Mouse (Mus musculus): Measurements from ENCODE around the gene Fam198b. TPM values are rescaled to one million over a fixed set of nuclear protein-coding genes. Genes with fewer than 3 reads are reported as not detected.

The Fam198b gene
- total RNA-seq, 2 experiments from 2014 or later: 23.8 to 27.7 TPM

DNA sequence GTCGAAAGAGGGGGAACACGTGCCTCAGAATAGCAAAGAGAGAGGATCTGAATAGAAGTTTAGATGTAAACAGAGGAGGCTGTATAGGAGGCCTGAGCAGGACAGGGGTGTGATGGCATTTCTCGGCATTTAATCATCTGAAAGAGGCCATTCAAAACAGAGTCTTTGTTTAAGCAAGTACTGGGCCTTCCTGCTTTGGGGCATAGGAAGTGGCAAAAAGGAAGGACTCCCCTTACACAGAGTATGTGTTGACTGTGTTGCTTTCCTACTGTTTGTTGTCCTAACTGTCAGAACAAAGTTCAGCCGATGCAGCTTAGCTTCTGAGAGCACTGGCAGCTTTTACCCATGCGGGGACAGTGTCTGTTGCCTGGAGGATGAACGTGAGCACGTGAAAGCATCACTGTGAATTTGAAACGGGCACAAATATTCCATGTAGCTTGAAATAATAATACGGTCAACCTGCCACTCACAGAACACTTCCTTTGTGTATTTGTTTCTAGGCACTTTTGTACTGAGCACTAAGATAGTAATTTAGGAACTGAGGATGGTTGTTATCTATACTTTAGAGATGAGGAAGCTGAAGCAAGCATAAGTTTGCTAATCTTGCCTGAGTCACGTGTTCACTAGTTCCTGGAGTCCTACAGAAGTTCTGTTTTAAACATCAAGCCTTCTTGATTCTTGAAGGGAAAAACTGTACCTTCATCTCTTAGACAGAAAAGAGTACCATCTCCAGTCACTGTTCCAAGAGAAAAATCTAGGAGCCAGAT is 26.2 kb downstream of the Fam198b start:
- no peak for DNase-seq (ENCODE audit: low spot score)
- intact Hi-C loops (cut with DNase I): no loop called here

DNA sequence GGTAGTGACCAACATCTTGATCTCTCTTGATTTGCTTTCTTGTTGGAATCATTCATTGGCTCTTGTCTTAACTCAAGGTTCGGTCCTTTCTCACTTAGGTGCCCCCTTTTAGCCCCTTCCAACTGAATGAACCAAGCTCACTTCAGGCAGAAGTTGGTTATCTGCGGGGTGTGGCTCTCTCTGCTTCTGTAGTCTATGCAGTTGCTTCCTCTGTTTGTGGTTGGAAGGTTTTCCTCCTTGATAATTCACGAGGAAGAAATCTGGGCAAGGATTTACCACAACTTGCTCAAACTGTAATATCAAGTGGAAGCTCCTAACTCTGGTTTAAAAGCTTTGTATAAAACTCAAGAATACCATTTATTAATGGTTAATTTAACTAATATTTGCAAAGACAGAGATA is 26.8 kb downstream of the Fam198b start:
- no peak for DNase-seq (ENCODE audit: low spot score)
- intact Hi-C loops (cut with DNase I): no loop called here

DNA sequence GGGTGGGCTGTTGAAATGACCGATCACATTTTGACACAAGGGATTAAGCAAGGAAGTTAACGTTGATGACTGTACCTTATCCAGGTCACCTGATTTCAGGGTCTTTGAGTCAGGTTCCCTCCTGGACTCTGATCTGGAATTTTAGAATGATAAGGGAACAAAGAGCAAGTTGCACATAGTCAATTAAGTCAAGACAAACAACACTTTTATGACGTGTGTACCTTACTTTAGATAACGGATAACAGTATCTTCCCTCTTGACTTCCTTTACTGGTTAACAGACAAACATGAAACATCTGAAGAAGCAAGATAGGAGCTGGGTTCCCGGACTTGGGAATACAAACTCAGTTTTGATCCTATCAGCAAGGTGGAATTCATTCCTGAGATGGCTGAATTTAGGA is 29.7 kb downstream of the Fam198b start:
- intact Hi-C loops (cut with DNase I): no loop called here
- no peak for DNase-seq (ENCODE audit: low spot score)

DNA sequence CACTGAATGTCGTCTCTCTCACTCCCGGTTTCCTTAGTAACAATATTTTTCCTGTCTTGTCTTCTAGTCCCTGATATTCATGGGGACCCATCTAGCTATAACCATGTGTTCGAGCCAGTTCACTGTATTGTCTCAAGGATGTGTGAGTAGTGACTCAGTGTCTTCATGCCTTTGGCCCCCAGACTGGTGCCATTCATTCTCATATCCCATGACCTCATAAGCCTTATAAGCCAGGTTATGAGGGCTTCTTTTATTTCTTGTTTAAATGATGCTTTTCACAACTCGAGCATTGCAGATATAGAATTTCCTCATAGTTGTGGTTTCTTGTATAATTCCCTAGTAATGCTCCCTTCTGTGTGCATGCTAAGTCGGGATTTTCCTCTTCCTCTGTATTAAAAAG is 31.9 kb downstream of the Fam198b start:
- DNase-seq (ENCODE audit: low spot score): no peak
- intact Hi-C loops (cut with DNase I): no loop called here

DNA sequence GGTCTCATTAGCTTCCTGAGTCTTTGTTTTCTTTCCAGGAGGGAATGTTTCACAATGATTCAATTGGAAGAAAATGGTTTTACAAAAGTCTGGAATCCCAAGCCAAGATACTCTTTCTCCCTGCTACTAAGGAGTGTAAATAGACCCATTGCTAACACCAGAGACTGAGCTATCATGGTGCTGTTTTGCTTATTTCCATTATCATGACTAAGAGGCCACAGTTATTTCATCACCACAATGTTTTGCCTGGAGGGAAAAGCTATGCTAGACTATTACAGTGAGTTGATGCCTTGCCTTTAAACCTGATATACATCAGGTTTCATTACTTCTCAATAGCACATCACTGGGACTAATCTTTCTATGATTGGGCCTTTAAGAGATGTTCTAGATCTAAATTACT is 34.4 kb downstream of the Fam198b start:
- intact Hi-C loops (cut with DNase I): no loop called here
- no peak for DNase-seq (ENCODE audit: low spot score)

DNA sequence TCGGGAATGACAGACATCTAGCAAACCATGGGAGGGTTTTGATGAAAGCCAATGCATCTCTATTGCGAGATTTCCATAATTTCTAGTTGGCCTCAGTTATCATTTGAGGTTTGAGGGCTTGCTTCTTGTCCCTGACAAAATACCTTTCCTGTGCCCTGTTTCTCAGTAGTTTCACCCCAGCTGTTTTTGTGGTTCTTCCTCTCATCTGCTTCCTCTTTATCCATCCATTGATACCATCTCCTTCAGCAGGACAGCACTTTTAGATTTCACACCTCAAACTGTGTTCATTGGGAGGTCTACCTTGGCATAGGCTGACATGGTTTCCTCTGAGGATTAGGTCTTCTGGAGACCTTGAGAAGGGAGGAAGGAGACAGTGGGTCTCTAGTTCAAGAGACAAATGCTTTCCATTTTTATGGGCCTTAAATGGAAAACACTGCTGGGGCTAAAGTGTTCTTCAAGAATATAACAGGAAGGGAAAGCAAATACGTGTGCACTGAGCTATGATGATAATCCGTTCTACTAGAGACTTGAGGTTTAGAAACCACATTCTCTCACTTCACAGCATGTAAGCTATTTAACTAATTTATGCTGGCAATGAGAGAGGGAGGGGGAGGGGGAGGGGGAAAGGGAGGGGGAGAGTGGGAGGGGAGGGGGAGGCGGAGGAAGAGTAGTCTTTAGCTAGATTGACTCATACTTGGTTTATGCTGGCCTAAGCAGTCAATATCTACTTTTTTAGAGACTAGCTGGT is 41.8 kb downstream of the Fam198b start:
- no peak for DNase-seq (ENCODE audit: low spot score)
- intact Hi-C loops (cut with DNase I): loop anchor here (5.0 kb wide), 1 partner anchor 39 kb away; no protein-coding TSS in a partner anchor

DNA sequence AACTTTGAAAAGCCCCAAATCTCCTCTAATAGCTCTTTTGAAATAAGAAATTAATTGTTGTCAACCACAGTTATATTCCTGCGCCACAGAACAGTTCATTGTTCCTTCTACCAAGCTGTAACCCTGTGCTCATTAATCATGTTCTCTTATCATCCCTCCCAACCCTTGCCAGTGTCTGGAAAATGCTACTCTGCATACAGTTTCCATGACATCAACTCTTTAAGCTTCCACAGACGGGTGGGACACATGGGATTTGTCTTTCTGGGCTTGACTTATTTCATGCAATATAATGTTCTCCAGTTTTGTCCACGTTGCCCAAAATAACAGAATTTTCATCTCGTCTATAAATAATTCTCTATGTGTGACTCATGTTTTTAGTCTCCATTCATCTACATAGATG is 42.7 kb downstream of the Fam198b start:
- DNase-seq (ENCODE audit: low spot score): no peak
- intact Hi-C loops (cut with DNase I): loop anchor here (5.0 kb wide), 1 partner anchor 40 kb away; no protein-coding TSS in a partner anchor

DNA sequence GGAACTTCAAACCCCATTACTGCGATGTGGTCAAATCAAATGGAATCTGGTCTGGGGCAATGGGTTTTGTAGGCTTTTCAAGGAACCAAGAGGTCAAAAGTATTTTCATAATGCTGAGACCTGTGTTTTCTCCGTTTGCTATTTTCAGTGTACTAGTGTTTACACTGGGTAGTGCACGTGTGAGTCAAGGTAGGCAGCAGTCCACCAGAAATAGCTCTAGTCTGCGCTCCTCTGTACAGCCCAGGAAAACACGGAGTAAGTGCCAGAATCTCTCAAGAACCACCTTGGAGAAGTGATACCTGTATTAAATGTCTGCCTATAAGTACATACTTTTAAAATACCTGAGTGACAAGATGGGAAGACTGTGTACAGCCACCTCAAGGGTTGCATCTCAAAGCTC is 44.1 kb downstream of the Fam198b start:
- no peak for DNase-seq (ENCODE audit: low spot score)
- intact Hi-C loops (cut with DNase I): loop anchor here (5.0 kb wide), 1 partner anchor 41 kb away; no protein-coding TSS in a partner anchor

DNA sequence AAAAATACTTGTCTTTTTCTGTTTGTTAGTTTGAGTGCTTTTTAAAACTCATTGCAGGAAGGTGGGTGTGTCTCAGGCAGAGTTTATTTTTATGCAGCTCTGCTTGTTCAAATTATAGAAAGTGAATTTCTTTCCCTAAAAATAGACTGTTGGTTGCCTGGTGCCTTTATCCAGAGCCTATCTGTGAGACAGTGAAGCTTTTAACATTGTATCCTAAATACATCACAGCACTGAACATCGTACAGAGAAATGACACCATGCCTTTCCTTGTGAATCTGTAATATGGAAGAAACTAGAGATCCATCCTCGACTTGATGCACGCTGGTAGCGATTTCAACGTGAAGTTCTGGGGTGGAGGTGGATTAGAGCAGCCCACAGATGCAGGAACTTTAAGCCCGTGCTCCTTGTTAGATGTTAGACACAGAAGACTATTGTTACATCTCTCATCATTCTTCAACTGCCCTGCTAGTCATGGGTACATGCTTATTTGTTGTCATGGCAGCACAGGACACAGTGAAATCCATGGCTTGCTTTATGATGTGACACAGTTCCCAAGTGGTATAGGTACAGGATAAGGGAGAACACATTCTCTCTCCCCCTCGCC is 45.9 kb downstream of the Fam198b start:
- intact Hi-C loops (cut with DNase I): no loop called here
- no peak for DNase-seq (ENCODE audit: low spot score)

DNA sequence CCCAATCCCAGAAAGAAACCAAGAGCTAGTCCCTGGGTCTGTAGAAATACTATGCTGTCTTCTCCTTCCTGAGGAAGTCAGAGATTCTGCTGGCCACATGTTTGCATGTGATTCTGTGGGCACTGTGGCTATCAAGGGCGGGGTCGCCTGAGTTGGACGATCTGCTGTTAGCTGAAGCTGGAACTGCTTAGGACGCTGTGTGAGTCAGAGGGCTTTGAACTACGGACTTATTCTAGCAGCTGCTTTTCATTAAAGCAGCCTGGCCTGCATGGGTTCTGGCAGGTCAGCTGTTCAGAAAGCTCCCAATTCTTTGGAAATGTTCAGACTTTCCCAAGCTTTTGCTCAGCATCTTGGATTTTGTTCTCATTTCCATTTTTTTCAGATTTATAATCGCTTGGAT is 51.9 kb downstream of the Fam198b start:
- intact Hi-C loops (cut with DNase I): no loop called here
- peak; percentile 62 for DNase-seq (ENCODE audit: low spot score)

DNA sequence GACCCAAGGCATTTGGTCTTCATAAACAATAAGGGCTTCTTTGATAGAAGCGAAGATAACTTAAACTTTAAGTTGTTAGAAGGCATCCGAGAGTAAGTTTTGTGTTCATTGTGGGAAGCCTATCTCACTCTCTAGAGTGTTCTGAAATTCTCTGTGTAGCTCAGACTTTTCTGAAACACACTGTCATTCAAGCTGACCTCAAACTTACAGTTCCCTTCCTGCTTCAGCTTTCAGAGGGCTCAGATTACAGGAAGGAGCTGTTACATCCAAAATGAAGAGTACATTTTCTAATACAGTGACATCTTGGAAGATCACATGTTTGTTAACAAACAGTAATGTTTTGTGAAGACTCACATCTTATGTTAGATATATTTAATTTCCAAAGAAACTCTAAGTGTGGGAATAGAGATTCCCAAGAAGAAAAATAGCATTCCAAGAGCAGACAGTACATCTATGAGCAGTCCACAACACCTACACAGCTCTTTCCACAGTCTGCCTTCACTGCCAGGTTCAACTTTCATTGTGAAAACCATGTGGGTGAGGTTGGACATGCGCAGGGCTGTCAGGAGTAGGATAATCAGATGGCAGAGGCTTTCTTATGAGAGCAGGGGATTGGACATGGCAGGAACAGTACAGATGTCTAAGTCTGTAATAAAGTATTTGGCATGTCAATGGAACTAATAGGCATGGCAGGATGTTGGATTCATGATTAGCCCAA is 52.6 kb downstream of the Fam198b start:
- intact Hi-C loops (cut with DNase I): no loop called here
- no peak for DNase-seq (ENCODE audit: low spot score)

DNA sequence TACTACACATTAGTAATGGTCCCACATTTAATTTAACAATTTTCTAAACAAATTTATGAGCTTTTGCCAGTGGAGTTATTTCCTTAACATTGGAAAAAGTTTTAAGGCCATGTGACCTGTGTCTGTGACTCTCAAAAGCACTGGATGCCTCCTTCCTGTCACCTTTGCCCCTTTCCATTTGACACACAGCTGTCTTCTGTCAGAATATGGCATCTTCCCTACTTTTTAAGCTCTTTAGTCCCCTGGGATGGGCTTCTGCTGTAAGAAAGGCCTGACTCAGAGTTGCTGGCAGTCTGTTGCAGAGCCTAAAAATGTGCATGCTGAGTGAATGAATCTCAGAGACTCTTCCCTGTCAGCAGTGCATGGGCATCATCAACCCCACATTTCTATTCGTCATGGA is 63.4 kb downstream of the Fam198b start:
- DNase-seq (ENCODE audit: low spot score): peak; percentile 40
- intact Hi-C loops (cut with DNase I): no loop called here

DNA sequence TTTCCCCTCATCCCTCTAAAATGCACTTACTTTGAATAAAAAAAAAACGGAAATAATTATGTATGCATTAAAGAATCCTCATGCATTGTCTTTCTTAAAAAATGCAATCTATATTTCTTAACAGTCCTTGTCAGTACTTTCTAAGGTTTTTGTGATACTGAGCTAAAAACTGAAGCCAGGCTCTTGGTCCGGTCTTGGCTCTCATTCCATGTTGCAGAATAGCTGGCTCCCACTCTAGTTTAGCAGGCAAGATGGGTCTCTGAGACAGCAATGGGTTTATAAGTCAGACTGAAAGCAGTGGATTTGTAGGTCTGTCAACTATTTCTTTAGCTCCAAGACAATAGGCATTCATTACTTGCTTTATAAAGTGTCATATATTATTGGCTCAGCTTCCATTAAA is 63.8 kb downstream of the Fam198b start:
- DNase-seq (ENCODE audit: low spot score): no peak
- intact Hi-C loops (cut with DNase I): no loop called here

DNA sequence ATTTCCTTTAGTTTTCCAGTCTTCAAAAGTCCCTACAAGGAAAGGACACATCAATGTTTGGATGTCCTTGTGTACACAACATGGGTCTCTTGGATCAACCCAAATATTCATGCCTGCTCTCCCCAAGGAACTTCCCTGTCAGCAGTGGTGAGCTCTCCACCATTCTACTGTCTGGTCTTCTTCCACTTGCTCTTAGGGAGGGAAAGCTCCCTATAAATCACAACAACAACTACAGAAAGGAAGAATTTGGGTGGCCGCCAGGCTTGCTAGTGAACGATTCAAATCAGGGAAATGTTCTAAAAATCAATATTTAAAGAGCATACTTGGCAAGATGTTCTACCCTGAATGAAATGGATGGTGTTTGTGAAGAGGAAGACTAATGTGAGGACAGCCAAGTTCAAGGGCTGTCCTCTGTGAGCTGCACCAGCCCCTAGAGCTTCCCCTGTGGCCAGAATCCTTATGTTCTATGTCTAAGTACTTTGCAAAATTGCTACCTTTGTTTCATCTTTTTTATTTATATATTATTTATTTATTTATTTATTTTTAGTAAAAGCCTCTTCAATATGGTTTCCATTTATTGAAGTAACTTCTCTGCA is 68.9 kb downstream of the Fam198b start:
- no peak for DNase-seq (ENCODE audit: low spot score)
- intact Hi-C loops (cut with DNase I): no loop called here

DNA sequence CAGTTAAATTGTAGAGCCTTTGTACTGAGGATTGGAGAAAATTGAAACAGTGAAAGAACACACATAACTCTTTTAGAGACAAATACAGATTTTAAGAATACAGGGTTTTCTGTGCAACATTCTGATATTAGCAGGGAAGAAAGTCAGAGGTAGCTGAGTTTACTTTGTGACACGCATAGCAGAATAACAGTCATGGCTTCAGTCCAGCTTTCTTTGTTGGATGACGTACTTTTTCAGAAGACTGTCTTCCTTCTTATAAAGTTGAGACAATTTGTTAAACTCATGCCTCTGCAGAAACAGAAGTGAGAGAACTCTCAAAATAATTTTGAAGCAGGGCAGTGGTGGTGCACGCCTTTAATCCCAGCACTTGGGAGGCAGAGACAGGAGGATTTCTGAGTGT is 70.9 kb downstream of the Fam198b start:
- intact Hi-C loops (cut with DNase I): no loop called here

DNA sequence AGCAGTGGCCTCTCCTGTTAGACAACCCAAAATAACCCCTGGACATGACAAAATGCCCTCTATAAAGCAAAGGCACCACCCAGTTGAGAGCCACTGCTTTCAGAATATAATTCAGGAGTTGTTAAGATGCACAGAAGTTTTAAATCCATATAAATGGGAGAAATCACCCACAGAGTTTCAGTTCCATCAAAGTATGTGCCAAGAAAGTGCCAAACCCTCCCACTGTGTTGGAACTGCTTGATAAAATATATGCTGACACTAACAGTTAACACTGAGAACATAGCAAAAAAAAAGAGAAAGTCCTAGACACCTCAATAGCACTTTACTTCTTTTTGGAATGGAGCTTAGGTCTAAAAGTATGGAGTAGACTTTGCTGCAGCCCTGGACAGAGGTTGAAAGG is 72.5 kb downstream of the Fam198b start:
- intact Hi-C loops (cut with DNase I): no loop called here

More for the DNA sequence above, 70.9 kb downstream of the Fam198b start:
- no peak for DNase-seq (ENCODE audit: low spot score)

DNA sequence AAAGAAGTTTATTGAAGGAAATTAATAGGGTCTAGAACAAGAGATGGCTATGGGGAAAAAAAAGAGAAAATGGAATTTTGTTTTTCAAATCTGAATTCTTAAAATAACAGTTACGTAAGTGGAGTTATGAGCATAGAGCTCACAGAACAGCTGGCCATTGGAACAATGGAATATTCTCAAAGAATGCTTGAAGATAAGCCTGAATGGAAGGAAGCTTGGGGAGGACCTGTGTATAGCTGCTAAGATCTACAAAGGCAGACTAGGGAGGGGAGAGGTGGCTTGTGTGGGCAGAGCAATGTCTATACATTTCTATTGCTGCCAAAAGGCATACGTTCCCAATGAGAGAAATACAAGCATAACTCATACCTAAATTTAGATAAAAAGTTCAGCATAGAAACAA is 73.4 kb downstream of the Fam198b start:
- intact Hi-C loops (cut with DNase I): no loop called here
- no peak for DNase-seq (ENCODE audit: low spot score)

More for the DNA sequence above, 72.5 kb downstream of the Fam198b start:
- no peak for DNase-seq (ENCODE audit: low spot score)

DNA sequence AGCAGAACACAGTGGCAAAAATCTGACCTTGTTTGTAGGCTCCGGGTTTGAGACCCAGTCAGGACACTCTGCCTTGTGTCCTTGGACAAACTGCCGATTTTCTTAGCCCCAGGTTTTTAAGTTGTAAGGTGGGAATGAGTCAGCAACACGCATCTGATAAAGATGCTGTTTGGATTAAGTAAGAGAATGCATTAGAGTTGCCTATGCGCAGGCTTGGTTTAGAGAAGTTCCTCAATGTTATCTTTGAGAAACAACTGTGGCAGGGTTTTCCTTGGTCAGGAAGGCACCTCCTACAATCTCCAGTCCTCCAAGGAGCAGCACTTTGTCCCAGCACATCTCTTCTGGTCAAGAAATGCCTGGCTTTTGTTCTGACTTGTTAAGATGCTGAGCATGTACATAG is 82.4 kb downstream of the Fam198b start:
- DNase-seq (ENCODE audit: low spot score): no peak
- intact Hi-C loops (cut with DNase I): no loop called here

DNA sequence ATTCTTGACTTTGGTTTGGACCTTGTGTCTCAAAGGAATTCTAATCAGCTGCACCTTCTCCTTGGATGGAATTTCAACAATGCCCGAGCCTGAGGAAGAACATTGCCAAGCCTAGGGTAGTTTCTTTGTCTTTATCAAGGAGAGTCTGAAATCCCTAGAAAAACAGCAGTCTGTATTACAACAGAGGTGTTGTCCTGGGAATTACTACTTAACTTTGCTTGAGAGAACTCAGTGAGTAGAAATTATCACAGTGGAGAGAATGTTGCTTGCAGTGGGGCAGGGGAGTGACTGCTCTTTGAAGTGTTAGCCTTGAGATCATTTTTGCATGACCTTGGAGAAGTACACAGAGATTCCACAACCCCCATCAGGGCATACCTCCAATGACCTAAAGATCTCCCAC is 83.0 kb downstream of the Fam198b start:
- DNase-seq (ENCODE audit: low spot score): no peak
- intact Hi-C loops (cut with DNase I): no loop called here

DNA sequence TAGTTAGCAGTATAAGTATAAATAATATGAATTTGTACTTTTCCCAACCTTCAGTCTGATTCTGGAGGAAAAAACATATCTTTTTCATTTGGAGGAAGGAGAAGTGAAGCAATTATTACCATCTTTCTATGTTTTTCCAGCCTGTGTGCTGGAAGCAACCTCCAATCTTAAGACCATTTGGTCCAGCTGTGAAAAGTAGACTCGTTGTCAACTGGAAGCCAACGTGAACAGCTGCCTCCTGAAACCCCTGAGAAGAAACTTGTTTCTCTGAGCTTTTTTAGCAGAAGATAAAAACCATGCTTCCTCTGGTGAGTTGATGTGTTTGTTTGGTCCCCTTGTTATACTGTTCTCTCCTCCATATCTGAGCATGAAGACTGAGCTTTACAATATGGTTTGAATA is 84.1 kb downstream of the Fam198b start:
- intact Hi-C loops (cut with DNase I): no loop called here
- DNase-seq (ENCODE audit: low spot score): no peak
